Mouse (Mus musculus) neural tube, embryonic 11.5 days (tissue): ENCODE results near the gene Sp7. TPM values are rescaled to one million over a fixed set of nuclear protein-coding genes. Genes with fewer than 3 reads are reported as not detected.
A peak's percentile ranks its signal among the peaks of the same experiment; 100 is the strongest.

Experiments used
- ATAC-seq: fragments of 200-750 bp; cut with Nextera tagmentation; 2 replicates; pipeline ENCODE4 v1.8.0; 2017; ENCODE audit warnings: moderate number of reproducible peaks, mild to moderate bottlenecking, moderate TSS enrichment, moderate library complexity; ENCODE audit not compliant: insufficient read depth, low FRiP score, low TSS enrichment
- DNase-seq: peaks from one replicate; pipeline ENCODE4 v3.0.0-alpha.2; 2015; ENCODE audit warnings: low spot score
- H3K27ac ChIP-seq: fragments of 300-500 bp; sonication (generic); 2 replicates; pipeline ENCODE4 v1.5.1; 2014; ENCODE audit warnings: low read depth, mild to moderate bottlenecking, low read length
- H3K27me3 ChIP-seq: fragments of 300-500 bp; sonication (generic); 2 replicates; pipeline ENCODE4 v1.6.1; 2014; ENCODE audit warnings: mild to moderate bottlenecking, low read length, mixed read lengths; ENCODE audit not compliant: control insufficient read depth, insufficient read depth
- H3K36me3 ChIP-seq: fragments of 300-500 bp; sonication (generic); 2 replicates; pipeline ENCODE4 v1.6.1; 2014; ENCODE audit warnings: mild to moderate bottlenecking, low read length, moderate library complexity, mixed read lengths; ENCODE audit not compliant: control insufficient read depth, insufficient read depth
- H3K4me1 ChIP-seq: fragments of 300-500 bp; sonication (generic); 2 replicates; pipeline ENCODE4 v1.6.1; 2014; ENCODE audit warnings: low read length, mixed read lengths; ENCODE audit not compliant: control insufficient read depth, insufficient read depth
- H3K4me2 ChIP-seq: fragments of 300-500 bp; sonication (generic); 2 replicates; pipeline ENCODE4 v1.6.1; 2014; ENCODE audit warnings: low read depth, mild to moderate bottlenecking, moderate library complexity
- H3K4me3 ChIP-seq: fragments of 300-500 bp; sonication (generic); 2 replicates; pipeline ENCODE4 v1.5.1; 2014; ENCODE audit warnings: low read depth, low read length
- H3K9ac ChIP-seq: fragments of 300-500 bp; sonication (generic); 2 replicates; pipeline ENCODE4 v1.6.1; 2014; ENCODE audit warnings: mild to moderate bottlenecking, low read length
- H3K9me3 ChIP-seq: fragments of 300-500 bp; sonication (generic); 2 replicates; pipeline ENCODE4 v1.6.1; 2016; ENCODE audit warnings: low read length; ENCODE audit not compliant: control insufficient read depth
- WGBS: fragments of 180-500 bp; shearing (Covaris S2); extraction: QIAGEN DNeasy Blood & Tissue Kit; methylation state at CpG from one replicate; pipeline ENCODE4 v1.1.7; 2014; 5-methylcytosine and 5-hydroxymethylcytosine counted together
- polyA plus RNA-seq: library from polyadenylated mRNA; unstranded; fragments of >200 nt; fragmentation: Nextera tagmentation; extraction: Ambion mirVana; gene quantifications from 2 replicates; pipeline ENCODE4 v1.2.1, GENCODE M21; 2014

Sp7 gene
- polyA plus RNA-seq, 1 experiment from 2014 or later = 0.70 TPM

GRCm38 (mm10) chr15:102405489-102406195 lies 38.7 kb upstream of the Sp7 start, which contains the start of gene Sp1:
TSS of gene Sp1 (plus strand) at chr15:102406143.
- DNase-seq (peak; percentile 98), ATAC-seq (peak; percentile 99)
- Histone ChIP-seq H3K4me2 (peak within 1 kb of the TSS; percentile 62), H3K4me3 (peak within 1 kb of the TSS; percentile 94), H3K9ac (peak within 1 kb of the TSS; percentile 92), H3K9me3 (no peaks in the 10 kb centered on the region), H3K36me3 (peaks cover 24% of the 10 kb centered on the region), H3K27ac (peak within 1 kb of the TSS; percentile 97), H3K4me1 (peaks cover 9% of the 10 kb centered on the region), H3K27me3 (no peaks in the 10 kb centered on the region)
- under 1% methylated on average over 38 of the region's 38 CpGs for WGBS

GRCm38 (mm10) chr15:102404608-102405488 lies 37.9 kb upstream of the Sp7 start:
- peak overlapping the region; percentile 46 for H3K4me3 ChIP-seq
- peaks cover 9% of the 10 kb centered on the region for H3K4me1 ChIP-seq
- H3K4me2 ChIP-seq = peak overlapping the region; percentile 62
- H3K36me3 ChIP-seq = peaks cover 20% of the 10 kb centered on the region
- no peaks in the 10 kb centered on the region for H3K9me3 ChIP-seq
- ATAC-seq (no peak), DNase-seq (no peak)
- 18% methylated on average over 34 of the region's 34 CpGs for WGBS
- H3K9ac ChIP-seq = peak overlapping the region; percentile 71
- no peaks in the 10 kb centered on the region for H3K27me3 ChIP-seq
- peak overlapping the region; percentile 97 for H3K27ac ChIP-seq

GRCm38 (mm10) chr15:102402210-102402609 lies 35.2 kb upstream of the Sp7 start:
- no peak overlapping the region for H3K9ac ChIP-seq
- ATAC-seq (no peak), DNase-seq (no peak)
- H3K4me1 ChIP-seq = peaks cover 5% of the 10 kb centered on the region
- no peaks in the 10 kb centered on the region for H3K27me3 ChIP-seq
- no peak overlapping the region for H3K4me3 ChIP-seq
- no peaks in the 10 kb centered on the region for H3K36me3 ChIP-seq
- H3K4me2 ChIP-seq = no peak overlapping the region
- H3K27ac ChIP-seq = no peak overlapping the region
- H3K9me3 ChIP-seq = no peaks in the 10 kb centered on the region
- 95% methylated on average over 3 of the region's 3 CpGs for WGBS

- Histone ChIP-seq H3K9ac (no peak overlapping the region), H3K4me1 (peaks cover 5% of the 10 kb centered on the region), H3K9me3 (no peaks in the 10 kb centered on the region), H3K36me3 (no peaks in the 10 kb centered on the region), H3K4me2 (no peak overlapping the region), H3K4me3 (no peak overlapping the region), H3K27ac (no peak overlapping the region), H3K27me3 (no peaks in the 10 kb centered on the region)
- DNase-seq = no peak
- no peak for ATAC-seq
- 85% methylated on average over 2 of the region's 2 CpGs for WGBS
Observed at GRCm38 (mm10) chr15:102401278-102401677, 34.3 kb upstream of the Sp7 start.

- WGBS = 81% methylated on average over 10 of the region's 10 CpGs
- Histone ChIP-seq H3K4me2 (no peak overlapping the region), H3K27ac (no peak overlapping the region)
Observed at GRCm38 (mm10) chr15:102400476-102401045, 33.6 kb upstream of the Sp7 start.

GRCm38 (mm10) chr15:102399229-102400221 lies 32.5 kb upstream of the Sp7 start:
- no peaks in the 10 kb centered on the region for H3K36me3 ChIP-seq
- H3K9ac ChIP-seq = peak overlapping the region; percentile 69
- H3K27ac ChIP-seq = 0 out of 2 replicates have a peak overlapping the region, but pooled peaks have one; percentile 50
- H3K4me1 ChIP-seq = peaks cover 5% of the 10 kb centered on the region
- H3K9me3 ChIP-seq = no peaks in the 10 kb centered on the region
- WGBS = 4% methylated on average over 34 of the region's 34 CpGs
- ATAC-seq (peak; percentile 55; the same call in 1 of the 2 replicates), DNase-seq (peak; percentile 81)
- H3K4me2 ChIP-seq = peak overlapping the region; percentile 74
- peak overlapping the region; percentile 35 for H3K4me3 ChIP-seq
- no peaks in the 10 kb centered on the region for H3K27me3 ChIP-seq

More at GRCm38 (mm10) chr15:102400476-102401045, 33.6 kb upstream of the Sp7 start:
- no peak overlapping the region for H3K9ac ChIP-seq
- no peak overlapping the region for H3K4me3 ChIP-seq
- no peaks in the 10 kb centered on the region for H3K27me3 ChIP-seq
- no peaks in the 10 kb centered on the region for H3K36me3 ChIP-seq
- H3K4me1 ChIP-seq = peaks cover 5% of the 10 kb centered on the region
- ATAC-seq = no peak
- no peak for DNase-seq
- H3K9me3 ChIP-seq = no peaks in the 10 kb centered on the region

GRCm38 (mm10) chr15:102398629-102399028 lies 31.6 kb upstream of the Sp7 start:
- Histone ChIP-seq H3K27me3 (no peaks in the 10 kb centered on the region), H3K36me3 (no peaks in the 10 kb centered on the region), H3K4me2 (no peak overlapping the region), H3K9ac (no peak overlapping the region), H3K4me3 (no peak overlapping the region), H3K9me3 (no peaks in the 10 kb centered on the region), H3K4me1 (peaks cover 5% of the 10 kb centered on the region), H3K27ac (no peak overlapping the region)
- ATAC-seq (no peak), DNase-seq (no peak)
- 19% methylated on average over 5 of the region's 5 CpGs for WGBS

- Histone ChIP-seq H3K36me3 (no peaks in the 10 kb centered on the region), H3K4me3 (no peak overlapping the region), H3K27ac (no peak overlapping the region), H3K4me1 (peaks cover 5% of the 10 kb centered on the region), H3K4me2 (no peak overlapping the region), H3K9me3 (no peaks in the 10 kb centered on the region), H3K27me3 (no peaks in the 10 kb centered on the region), H3K9ac (no peak overlapping the region)
- WGBS = 29% methylated on average over 3 of the region's 3 CpGs
- DNase-seq (no peak), ATAC-seq (no peak)
Observed at GRCm38 (mm10) chr15:102395061-102395460, 28.1 kb upstream of the Sp7 start.
